Mouse (Mus musculus): ENCODE results near the gene Kcnk5.

- TF ChIP-seq CTCF (IDR thresholded peaks at IDR 0.05; ENCODE audit: extremely low read depth, insufficient read length, insufficient replicate concordance, low read depth, low read length) (no peak), POLR2A (IDR thresholded peaks at IDR 0.05; ENCODE audit: low read depth, low read length) (no peak)
Measured at GRCm38 (mm10) chr14:20169251-20169650, 12.4 kb downstream of the Kcnk5 start.

Data from small intestine, adult 2 months (tissue).